Mouse (Mus musculus): ENCODE results near the gene Olfr324. TPM values are rescaled to one million over a fixed set of nuclear protein-coding genes. Genes with fewer than 3 reads are reported as not detected.
A peak's percentile ranks its signal among the peaks of the same experiment; 100 is the strongest.

Gene Olfr324
- polyA plus RNA-seq, 3 experiments from 2014 or later = not detected

GRCm38 (mm10) chr11:58636376-58636977, 41.6 kb downstream of the Olfr324 start:
- ATAC-seq = peak; percentile 46

GRCm38 (mm10) chr11:58638176-58638701, 43.3 kb downstream of the Olfr324 start:
- no peak for ATAC-seq

- no peak for ATAC-seq
Observed at GRCm38 (mm10) chr11:58640272-58640867, 45.5 kb downstream of the Olfr324 start, which contains the start of gene Trim58. Gene Trim58, plus strand, starts transcription at chr11:58640465.

- no peak for ATAC-seq
Observed at GRCm38 (mm10) chr11:58641057-58641456, 46.1 kb downstream of the Olfr324 start.

- no peak for ATAC-seq
Observed at GRCm38 (mm10) chr11:58641638-58642358, 46.9 kb downstream of the Olfr324 start.

- peak; percentile 35 for ATAC-seq
Observed at GRCm38 (mm10) chr11:58643350-58643749, 48.4 kb downstream of the Olfr324 start.

Other genes with a start within 250 kb of the Olfr324 start
- not detected for gene Lypd8, start 216.1 kb upstream of the Olfr324 start, polyA plus RNA-seq (2017; shearing (Covaris generic))
- not detected for gene 1810065E05Rik, start 174.0 kb upstream of the Olfr324 start, polyA plus RNA-seq (2017; shearing (Covaris generic))
- not detected for gene Gm12253, start 162.6 kb upstream of the Olfr324 start, polyA plus RNA-seq (2017; shearing (Covaris generic))
- not detected for gene Lypd9, start 142.2 kb upstream of the Olfr324 start, polyA plus RNA-seq (2017; shearing (Covaris generic))
- gene Olfr30, start 132.8 kb upstream of the Olfr324 start, polyA plus RNA-seq (2017; shearing (Covaris generic)) = not detected
- under 1 TPM in 1 of 3 experiments, not detected in 2; 0.13 TPM for gene Olfr332, start 102.6 kb upstream of the Olfr324 start, polyA plus RNA-seq (2017; shearing (Covaris generic))
- not detected for gene Olfr331, start 92.5 kb upstream of the Olfr324 start, polyA plus RNA-seq (2017; shearing (Covaris generic))
- gene Olfr330, start 60.3 kb upstream of the Olfr324 start, polyA plus RNA-seq (2017; shearing (Covaris generic)) = not detected
- gene Olfr329-ps, start 48.7 kb upstream of the Olfr324 start, polyA plus RNA-seq (2017; shearing (Covaris generic)) = not detected
- gene Olfr328, start 39.5 kb upstream of the Olfr324 start, polyA plus RNA-seq (2017; shearing (Covaris generic)) = not detected
- under 1 TPM in 1 of 3 experiments, not detected in 2; 0.26 TPM for gene Olfr224, start 24.6 kb upstream of the Olfr324 start, polyA plus RNA-seq (2017; shearing (Covaris generic))
- not detected for gene Olfr325, start 17.4 kb upstream of the Olfr324 start, polyA plus RNA-seq (2017; shearing (Covaris generic))
- not detected for gene 2210407C18Rik, start 21.0 kb downstream of the Olfr324 start, polyA plus RNA-seq (2017; shearing (Covaris generic))
- not detected for gene Olfr323, start 35.4 kb downstream of the Olfr324 start, polyA plus RNA-seq (2017; shearing (Covaris generic))
- gene Trim58, start 45.4 kb downstream of the Olfr324 start, polyA plus RNA-seq (2017; shearing (Covaris generic)) = not detected
- gene Olfr322, start 63.7 kb downstream of the Olfr324 start, polyA plus RNA-seq (2017; shearing (Covaris generic)) = not detected
- not detected for gene Olfr320, start 86.0 kb downstream of the Olfr324 start, polyA plus RNA-seq (2017; shearing (Covaris generic))
- not detected for gene Olfr319, start 104.0 kb downstream of the Olfr324 start, polyA plus RNA-seq (2017; shearing (Covaris generic))
- not detected for gene Olfr318, start 128.9 kb downstream of the Olfr324 start, polyA plus RNA-seq (2017; shearing (Covaris generic))
- not detected for gene Olfr317, start 144.1 kb downstream of the Olfr324 start, polyA plus RNA-seq (2017; shearing (Covaris generic))
- gene Olfr316, start 157.6 kb downstream of the Olfr324 start, polyA plus RNA-seq (2017; shearing (Covaris generic)) = not detected
- not detected for gene Olfr315, start 178.1 kb downstream of the Olfr324 start, polyA plus RNA-seq (2017; shearing (Covaris generic))
- not detected for gene Olfr314, start 187.8 kb downstream of the Olfr324 start, polyA plus RNA-seq (2017; shearing (Covaris generic))
- gene Fam183b, start 206.8 kb downstream of the Olfr324 start, polyA plus RNA-seq (2017; shearing (Covaris generic)) = not detected
- not detected for gene Olfr313, start 219.9 kb downstream of the Olfr324 start, polyA plus RNA-seq (2017; shearing (Covaris generic))
- gene Olfr312, start 234.1 kb downstream of the Olfr324 start, polyA plus RNA-seq (2017; shearing (Covaris generic)) = under 1 TPM in 1 of 3 experiments, not detected in 2; 0.13 TPM
- gene Olfr311, start 244.1 kb downstream of the Olfr324 start, polyA plus RNA-seq (2017; shearing (Covaris generic)) = not detected

All from inflammation-experienced regulatory T-cells, adult 6 months (primary cell).